Mouse (Mus musculus): ENCODE data around the gene Spaca6.

Spaca6 gene

GRCm38 (mm10) chr17:17845187-17846027 lies 18.4 kb downstream of the Spaca6 start:
- no peak for DNase-seq

DNA sequence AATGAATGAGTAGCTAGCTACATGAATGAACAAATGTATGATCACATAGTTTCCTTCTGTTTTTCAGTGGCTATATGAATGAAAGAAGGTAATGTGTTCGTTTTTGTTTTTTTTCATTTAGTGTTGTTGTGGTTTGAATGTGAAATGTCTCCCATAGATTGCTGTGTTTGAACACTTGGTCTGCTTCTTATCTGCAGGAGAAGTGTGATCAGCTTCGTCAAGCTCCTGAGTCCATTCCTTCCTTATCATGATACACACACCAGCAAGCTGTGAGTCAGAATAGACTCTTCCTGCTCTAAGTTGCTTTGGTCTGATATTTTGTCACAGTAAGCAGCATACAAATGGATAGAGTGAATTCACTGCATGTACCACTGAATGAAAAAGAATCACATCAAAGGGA lies 22.0 kb downstream of the Spaca6 start:
- no peak for DNase-seq

DNA sequence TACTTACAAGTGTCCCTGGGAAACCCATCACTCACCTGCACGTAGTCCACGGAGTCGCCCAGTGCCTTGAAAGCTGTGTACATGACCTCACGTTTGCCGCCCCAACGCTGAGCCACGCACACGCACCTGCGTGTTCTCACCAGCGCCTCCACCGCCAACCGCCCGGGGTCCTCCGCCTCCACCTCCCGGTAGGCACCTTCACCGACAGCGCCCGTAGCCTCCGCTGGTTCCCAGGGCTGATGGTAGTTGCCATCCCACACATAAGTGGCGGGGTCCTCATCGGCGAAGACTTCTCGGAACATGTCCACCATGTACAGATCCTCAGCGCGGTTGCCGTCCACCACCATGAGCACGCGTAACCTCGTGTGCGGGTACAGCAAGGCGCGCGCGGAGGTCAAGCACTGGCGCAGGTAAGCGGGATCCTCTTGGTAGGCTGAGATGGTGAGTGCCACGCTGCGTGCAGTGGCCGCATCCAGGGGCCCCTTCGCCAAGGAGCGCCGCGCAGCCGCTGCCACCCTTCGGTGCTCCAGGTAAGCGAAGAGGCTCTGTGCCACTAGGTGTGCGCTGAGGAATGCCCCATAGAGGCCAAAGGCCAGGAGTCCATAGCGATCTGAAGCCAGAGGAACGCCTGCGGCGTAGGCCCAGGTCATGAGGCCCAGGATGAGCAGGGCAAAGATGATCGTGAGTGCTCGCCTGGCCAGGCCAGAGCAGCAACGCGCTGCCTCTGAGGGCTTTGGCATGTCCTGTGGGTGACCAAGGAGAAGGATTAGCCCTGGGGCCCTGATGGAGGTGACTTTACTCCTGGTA lies 23.2 kb downstream of the Spaca6 start:
- no peak for DNase-seq

DNA sequence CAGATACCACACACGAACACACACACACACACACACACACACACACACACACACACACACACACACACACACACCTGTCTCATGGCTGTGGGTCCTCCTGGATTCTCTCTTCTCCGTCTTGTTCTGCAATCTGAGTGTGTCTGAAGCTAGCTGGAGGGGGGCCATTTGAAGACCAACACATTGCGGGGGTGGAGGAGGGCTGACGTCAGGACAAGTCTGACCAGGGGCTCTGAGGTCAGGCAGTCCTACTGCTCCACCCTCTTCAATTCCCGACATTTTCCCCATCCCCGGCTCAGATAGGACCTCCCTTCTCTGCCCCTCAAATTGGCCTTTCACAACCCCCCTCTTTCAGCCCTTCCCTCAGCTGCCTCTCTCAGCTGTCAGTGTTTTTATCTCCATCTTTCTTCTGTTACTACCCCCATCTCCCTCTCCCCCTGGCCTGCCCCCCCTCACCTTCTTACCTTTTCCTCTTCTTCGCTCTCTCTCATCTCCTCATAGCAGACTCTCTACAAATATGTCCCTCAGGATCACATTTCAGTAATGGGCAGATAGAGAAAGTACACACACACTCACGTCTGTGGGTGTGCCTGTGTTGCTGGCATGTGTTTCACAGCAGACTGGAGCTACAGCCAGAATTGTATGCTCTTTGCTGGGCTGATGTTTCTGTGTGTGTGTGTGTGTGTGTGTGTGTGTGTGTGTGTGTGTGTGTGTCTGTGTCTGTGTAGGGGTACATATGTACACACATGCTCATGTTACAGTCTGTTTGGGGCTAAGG lies 28.3 kb downstream of the Spaca6 start, which contains the start of gene Has1:
Gene Has1 (minus strand): TSS at position 142 of the 775 bp plus-strand sequence.
- DNase-seq = no peak

- no peak for DNase-seq
These were observed 29.7 kb downstream of the Spaca6 start for GRCm38 (mm10) chr17:17856612-17857011.

DNA sequence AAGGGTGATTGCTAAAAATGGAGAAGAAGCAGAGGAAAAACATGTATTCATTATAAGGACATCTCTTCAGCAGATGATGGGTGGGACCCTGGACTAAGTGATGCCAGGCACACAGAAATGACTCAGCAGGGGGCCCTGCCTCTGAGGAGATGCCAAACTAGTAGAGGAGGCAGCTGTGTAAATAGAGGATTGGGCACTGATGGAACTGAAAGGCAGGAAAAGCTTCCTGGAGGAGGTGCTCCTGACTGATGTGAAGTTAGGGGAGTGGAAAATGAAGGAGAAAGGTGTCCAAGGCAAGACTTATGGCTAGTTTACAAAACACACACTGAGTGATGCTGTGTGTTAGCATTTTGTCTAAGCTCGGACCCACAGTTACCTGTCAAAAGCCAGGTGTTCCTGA lies 30.5 kb downstream of the Spaca6 start:
- no peak for DNase-seq

GRCm38 (mm10) chr17:17860110-17860509 lies 33.2 kb downstream of the Spaca6 start:
- DNase-seq = no peak

- DNase-seq = no peak
These were observed 35.4 kb downstream of the Spaca6 start for GRCm38 (mm10) chr17:17862360-17862759.

- DNase-seq = no peak
These were observed 38.2 kb downstream of the Spaca6 start for GRCm38 (mm10) chr17:17865168-17865567.

DNA sequence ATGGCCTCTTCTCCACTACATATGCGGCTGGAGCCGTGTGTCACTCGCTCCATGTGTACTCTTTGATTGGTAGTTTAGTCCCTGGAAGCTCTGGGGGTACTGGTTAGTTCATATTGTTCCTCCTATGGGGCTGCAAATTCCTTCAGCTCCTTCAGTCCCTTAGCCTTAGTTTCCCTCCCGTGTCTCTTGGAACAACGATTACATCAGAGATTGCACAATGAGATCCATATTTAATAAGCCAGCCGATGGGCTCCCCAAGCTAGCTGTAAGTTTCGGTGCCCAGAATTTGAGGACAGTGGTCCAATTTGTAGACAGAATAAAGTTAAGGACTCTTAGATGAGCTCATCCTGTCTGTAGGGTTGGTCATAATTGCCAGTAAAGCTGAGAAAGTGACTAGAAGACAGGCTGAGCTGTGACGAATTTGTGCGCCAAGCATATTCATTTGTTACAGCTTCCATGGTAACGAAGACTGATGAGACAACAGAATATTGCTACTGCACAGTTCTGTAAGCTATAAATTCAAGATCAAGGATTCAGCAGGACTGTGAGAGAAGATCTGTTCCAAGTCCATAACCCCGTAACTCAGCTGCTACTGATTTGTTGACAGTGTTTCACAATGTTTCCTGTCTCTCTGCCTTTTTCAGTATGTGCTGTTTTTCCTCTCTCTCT lies 40.0 kb downstream of the Spaca6 start:
- DNase-seq = no peak

GRCm38 (mm10) chr17:17870892-17871550 lies 44.1 kb downstream of the Spaca6 start:
- DNase-seq = no peak

DNA sequence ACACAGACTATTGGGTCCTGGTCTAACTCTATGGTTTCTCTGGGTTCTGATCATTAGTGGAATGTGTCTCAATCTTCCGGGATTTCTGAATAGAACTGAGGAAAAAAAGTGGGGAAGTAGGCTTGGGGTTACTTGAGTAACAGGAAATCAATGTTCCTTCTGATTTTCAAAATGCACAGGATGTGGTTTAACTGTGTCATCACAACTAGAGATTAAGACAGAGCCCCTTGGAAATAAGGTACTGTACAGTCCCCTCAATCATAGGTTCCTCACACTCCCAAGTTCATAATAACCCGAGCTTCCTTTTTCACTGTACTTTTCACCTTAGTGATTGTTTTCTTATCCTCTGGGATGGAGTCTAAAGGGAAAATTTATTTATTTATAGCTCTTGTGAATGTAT lies 44.7 kb downstream of the Spaca6 start:
- DNase-seq = no peak

DNA sequence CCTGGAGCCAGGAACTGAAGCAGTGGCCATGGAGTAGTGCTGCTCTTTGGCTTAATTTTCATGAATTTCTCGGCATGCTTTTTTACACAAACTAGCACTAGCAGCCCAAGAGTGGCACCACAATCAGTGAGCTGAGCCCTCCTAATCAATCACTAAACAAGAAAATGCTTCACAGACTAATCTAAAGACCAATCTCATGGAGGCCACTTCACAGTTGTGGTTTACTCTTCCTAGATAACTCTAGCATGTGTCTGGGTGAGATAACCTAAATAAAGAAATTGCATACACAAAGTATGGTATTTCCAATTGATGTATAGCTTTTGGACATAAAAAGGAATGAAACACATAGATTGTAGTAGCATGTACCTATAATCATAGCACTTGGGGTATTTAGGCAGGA lies 52.4 kb downstream of the Spaca6 start:
- no peak for DNase-seq

DNA sequence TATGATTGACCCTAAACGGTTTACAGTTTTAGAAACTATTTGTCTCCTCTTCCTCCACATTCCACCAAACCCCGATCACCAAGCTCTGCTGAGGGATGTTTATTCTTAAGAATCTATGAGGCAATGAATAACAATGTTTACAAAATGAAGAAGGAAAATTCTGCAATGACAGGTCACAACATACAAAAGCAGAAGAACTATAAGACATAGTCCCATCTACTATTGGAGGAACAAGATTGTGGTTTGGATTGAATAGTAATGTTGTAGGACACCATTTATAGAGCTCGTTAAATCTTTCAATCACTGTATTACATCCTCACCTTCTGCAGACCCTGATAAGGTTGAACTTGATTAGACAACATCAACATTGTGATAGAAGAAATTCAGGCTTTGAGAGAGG lies 55.7 kb downstream of the Spaca6 start:
- DNase-seq = no peak

DNA sequence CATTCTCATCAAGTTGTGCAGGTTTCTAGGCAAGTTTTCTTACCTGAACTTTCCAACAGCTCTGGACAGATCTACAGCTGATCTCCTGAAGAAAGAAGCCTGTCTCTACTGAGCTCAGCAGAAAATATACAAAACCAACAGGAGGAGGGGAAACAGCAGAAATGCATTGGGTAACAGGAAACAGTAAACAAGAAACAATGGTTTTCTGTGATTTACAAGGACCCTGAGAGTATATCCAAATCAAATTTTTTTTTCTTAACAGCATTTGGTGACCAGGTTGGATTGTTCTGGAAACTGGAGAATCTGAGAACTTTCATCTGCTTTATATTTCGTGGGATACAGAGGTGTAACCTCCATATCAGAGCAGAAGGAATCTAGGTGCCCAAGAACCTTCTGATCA lies 56.9 kb downstream of the Spaca6 start, which contains the start of gene Fpr1:
Gene Fpr1 (minus strand): TSS at position 101 of the 400 bp plus-strand sequence.
- DNase-seq = no peak

DNA sequence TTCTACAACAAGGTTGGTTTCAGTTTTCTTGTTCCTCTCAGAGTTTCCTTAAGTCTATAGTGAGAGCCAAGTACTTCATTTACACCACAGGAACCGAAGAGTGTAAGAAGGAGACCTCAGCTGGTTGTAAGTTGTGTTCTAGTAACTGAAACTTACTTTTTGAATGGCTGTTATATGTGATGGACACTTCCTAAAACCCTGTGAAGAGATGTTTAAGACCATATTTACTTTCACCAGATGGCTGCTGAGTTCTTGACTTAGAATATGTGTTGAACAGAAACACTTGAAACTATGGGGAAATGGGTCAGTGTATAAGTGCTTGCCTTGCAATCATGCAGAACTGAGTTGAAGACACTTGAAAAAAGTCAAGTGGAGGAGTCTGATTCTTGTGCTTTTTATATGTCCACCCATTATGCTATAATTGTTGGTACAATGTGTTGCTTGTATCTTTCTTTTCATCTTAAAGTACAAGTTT lies 60.9 kb downstream of the Spaca6 start, which contains the start of the genes Fpr2 and Fpr3:
Gene Fpr2 (plus strand): TSS at position 51 of the 475 bp plus-strand sequence.
Gene Fpr3 (plus strand): TSS at position 79 of the 475 bp plus-strand sequence.
- no peak for DNase-seq

GRCm38 (mm10) chr17:17889732-17890425 lies 62.9 kb downstream of the Spaca6 start:
- DNase-seq = no peak

Measured in kidney, adult 8-10 months (tissue).